Mouse (Mus musculus) limb, embryonic 13.5 days (tissue): Measurements from ENCODE around the gene Noxred1. TPM values are rescaled to one million over a fixed set of nuclear protein-coding genes. Genes with fewer than 3 reads are reported as not detected.
"Not testable (repeated sequence)": the region's sequence is repeated elsewhere in the genome, so short reads cannot be mapped to it uniquely, and the experiment has no call there.

ENCODE experiments used
- ATAC-seq: fragments of 200-750 bp; cut with Nextera tagmentation; 2 replicates; pipeline ENCODE4 v1.8.0; 2017; ENCODE audit warnings: low read depth, moderate number of reproducible peaks, moderate TSS enrichment; ENCODE audit not compliant: low FRiP score
- H3K27ac ChIP-seq: fragments of 300-500 bp; sonication (generic); 2 replicates; pipeline ENCODE4 v1.5.1; 2015; ENCODE audit warnings: inconsistent platforms, mild to moderate bottlenecking, moderate library complexity
- H3K27me3 ChIP-seq: fragments of 300-500 bp; sonication (generic); 2 replicates; pipeline ENCODE4 v1.6.1; 2015; ENCODE audit warnings: mild to moderate bottlenecking, inconsistent platforms
- H3K36me3 ChIP-seq: fragments of 300-500 bp; sonication (generic); 2 replicates; pipeline ENCODE4 v1.6.1; 2015; ENCODE audit warnings: inconsistent platforms, mild to moderate bottlenecking, moderate library complexity
- H3K4me1 ChIP-seq: fragments of 300-500 bp; sonication (generic); 2 replicates; pipeline ENCODE4 v1.6.1; 2015; ENCODE audit warnings: inconsistent platforms
- H3K4me2 ChIP-seq: fragments of 300-500 bp; sonication (generic); replicated peaks from 2 replicates; pipeline ENCODE4 v1.6.1; 2015; ENCODE audit warnings: inconsistent platforms, mild to moderate bottlenecking, moderate library complexity
- H3K4me3 ChIP-seq: fragments of 300-500 bp; sonication (generic); 2 replicates; pipeline ENCODE4 v1.5.1; 2015; ENCODE audit warnings: moderate library complexity, mild to moderate bottlenecking, inconsistent platforms
- H3K9ac ChIP-seq: fragments of 300-500 bp; sonication (generic); 2 replicates; pipeline ENCODE4 v1.6.1; 2015; ENCODE audit warnings: mild to moderate bottlenecking, inconsistent platforms
- H3K9me3 ChIP-seq: fragments of 300-500 bp; sonication (generic); 2 replicates; pipeline ENCODE4 v1.6.1; 2016; ENCODE audit warnings: inconsistent platforms
- WGBS: fragments of 180-500 bp; shearing (Covaris S2); methylation state at CpG from one replicate; pipeline ENCODE4 v1.1.7; 2015; 5-methylcytosine and 5-hydroxymethylcytosine counted together
- polyA plus RNA-seq: library from polyadenylated mRNA; unstranded; fragments of >200 nt; fragmentation: Nextera tagmentation; extraction: Ambion mirVana; gene quantifications from 2 replicates; pipeline ENCODE4 v1.2.1, GENCODE M21; 2015

The Noxred1 gene
- polyA plus RNA-seq, 1 experiment from 2014 or later, result 0.57 TPM

- no peak overlapping the region for H3K4me2 ChIP-seq
- ATAC-seq, result no peak; the same call in 1 of the 2 replicates
- no peaks in the 10 kb centered on the region for H3K27me3 ChIP-seq
- 0 out of 2 replicates have a peak, but pooled peaks cover 4% of the 10 kb centered on the region for H3K4me1 ChIP-seq
- H3K4me3 ChIP-seq, result no peak overlapping the region
- no peak overlapping the region for H3K27ac ChIP-seq
- no peaks in the 10 kb centered on the region for H3K36me3 ChIP-seq
- H3K9ac ChIP-seq, result no peak overlapping the region
- WGBS, result 62% methylated on average over 7 of the region's 7 CpGs
- no peaks in the 10 kb centered on the region for H3K9me3 ChIP-seq
These were observed 19.2 kb downstream of the Noxred1 start for GRCm38 (mm10) chr12:87219362-87219761.

GRCm38 (mm10) chr12:87217596-87217995 lies 20.9 kb downstream of the Noxred1 start:
- no peak for ATAC-seq
- no peaks in the 10 kb centered on the region for H3K36me3 ChIP-seq
- no peaks in the 10 kb centered on the region for H3K27me3 ChIP-seq

DNA sequence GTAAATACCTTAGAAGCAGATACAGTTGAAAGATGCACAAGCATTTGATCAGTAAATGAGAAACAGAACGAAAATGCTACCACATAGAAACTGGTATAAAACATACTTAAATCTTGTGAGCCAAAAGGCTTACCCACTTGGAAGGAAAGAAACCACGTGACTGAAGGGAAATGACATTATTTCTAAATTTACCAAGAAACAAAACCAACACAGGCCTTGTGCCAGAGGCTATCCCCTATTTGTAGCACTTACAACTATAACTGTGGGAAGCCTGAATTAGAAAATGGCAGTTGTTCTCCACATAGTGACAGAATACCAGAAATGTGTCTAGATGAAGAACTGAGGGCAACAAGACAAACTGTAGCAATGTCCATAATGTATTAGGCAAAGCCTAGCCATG lies 22.5 kb downstream of the Noxred1 start:
- WGBS, result 70% methylated on average over 2 of the region's 2 CpGs
- H3K9ac ChIP-seq, result no peak overlapping the region
- H3K36me3 ChIP-seq, result no peaks in the 10 kb centered on the region
- H3K27ac ChIP-seq, result no peak overlapping the region
- no peak overlapping the region for H3K4me2 ChIP-seq
- no peaks in the 10 kb centered on the region for H3K27me3 ChIP-seq
- H3K4me1 ChIP-seq, result 0 out of 2 replicates have a peak, but pooled peaks cover 4% of the 10 kb centered on the region
- ATAC-seq, result no peak
- H3K9me3 ChIP-seq, result no peaks in the 10 kb centered on the region
- no peak overlapping the region for H3K4me3 ChIP-seq

More at GRCm38 (mm10) chr12:87217596-87217995, 20.9 kb downstream of the Noxred1 start:
- Histone ChIP-seq H3K4me2 (no peak overlapping the region), H3K27ac (no peak overlapping the region), H3K4me3 (no peak overlapping the region), H3K9me3 (no peaks in the 10 kb centered on the region), H3K4me1 (0 out of 2 replicates have a peak, but pooled peaks cover 4% of the 10 kb centered on the region), H3K9ac (no peak overlapping the region)

DNA sequence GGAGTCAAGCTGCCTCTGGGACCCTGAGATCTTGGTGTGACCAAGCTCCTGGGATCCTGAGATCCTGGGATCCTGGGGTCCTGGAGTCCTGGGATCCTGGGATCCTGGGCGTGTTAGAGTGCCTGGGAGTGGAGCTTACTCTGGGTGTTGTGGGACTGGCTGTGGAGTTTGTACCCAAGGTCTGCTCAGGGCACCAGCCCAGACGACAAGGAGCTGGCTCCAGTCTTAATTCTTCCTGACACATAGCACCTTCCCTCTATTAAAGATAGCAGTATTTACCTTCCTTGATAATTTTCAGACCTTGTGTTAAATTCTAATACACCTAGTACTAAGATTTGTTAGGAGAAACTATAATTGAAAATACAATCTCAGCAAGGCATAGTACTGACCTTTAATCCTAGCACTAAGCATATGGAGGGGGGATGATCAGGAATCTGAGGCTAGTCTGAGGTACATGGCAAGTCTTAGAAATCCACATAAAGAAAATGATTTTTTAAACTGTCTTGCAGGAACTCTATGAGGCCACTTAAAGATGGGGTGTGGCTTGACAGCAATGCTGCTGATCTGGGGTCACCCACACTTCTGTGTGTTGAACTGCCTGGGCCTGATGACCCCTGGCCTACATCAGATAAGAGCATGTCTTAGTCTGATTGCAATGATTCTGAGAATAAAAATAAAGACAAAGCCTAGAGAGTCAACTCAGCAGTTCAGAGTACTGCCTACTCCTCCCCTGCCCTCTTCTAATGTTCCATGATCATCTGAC lies 25.5 kb downstream of the Noxred1 start:
- H3K4me1 ChIP-seq, result no peaks in the 10 kb centered on the region
- no peak for ATAC-seq
- H3K4me3 ChIP-seq, result no peak overlapping the region
- no peak overlapping the region for H3K27ac ChIP-seq
- H3K27me3 ChIP-seq, result no peaks in the 10 kb centered on the region
- no peaks in the 10 kb centered on the region for H3K36me3 ChIP-seq
- WGBS, result 59% methylated on average over 2 of the region's 2 CpGs
- no peak overlapping the region for H3K4me2 ChIP-seq
- H3K9ac ChIP-seq, result no peak overlapping the region
- H3K9me3 ChIP-seq, result no peaks in the 10 kb centered on the region

DNA sequence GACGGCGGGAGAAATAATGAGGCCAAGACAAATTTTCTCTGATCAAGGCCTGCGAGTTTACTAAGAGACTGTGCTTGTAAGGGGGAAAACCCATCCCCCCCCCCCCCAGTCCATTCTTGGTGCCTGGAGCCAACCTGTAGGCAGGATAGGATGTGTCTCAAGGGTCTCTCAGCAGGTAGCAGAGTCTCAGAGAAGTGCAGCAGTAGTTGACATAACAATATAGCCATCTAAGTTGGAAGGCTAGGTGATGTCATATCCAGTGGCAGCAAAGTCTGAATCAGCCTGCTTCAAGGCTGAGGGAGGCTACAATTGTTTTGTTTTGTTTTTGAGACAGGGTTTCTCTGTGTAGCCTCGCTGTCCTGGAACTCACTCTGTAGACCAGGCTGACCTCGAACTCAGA lies 32.7 kb downstream of the Noxred1 start:
- not testable (repeated sequence) for H3K4me2 ChIP-seq, H3K4me3 ChIP-seq, H3K9me3 ChIP-seq, H3K36me3 ChIP-seq, H3K27ac ChIP-seq, ATAC-seq, H3K9ac ChIP-seq, H3K4me1 ChIP-seq, H3K27me3 ChIP-seq
- 89% methylated on average over 5 of the region's 5 CpGs for WGBS

DNA sequence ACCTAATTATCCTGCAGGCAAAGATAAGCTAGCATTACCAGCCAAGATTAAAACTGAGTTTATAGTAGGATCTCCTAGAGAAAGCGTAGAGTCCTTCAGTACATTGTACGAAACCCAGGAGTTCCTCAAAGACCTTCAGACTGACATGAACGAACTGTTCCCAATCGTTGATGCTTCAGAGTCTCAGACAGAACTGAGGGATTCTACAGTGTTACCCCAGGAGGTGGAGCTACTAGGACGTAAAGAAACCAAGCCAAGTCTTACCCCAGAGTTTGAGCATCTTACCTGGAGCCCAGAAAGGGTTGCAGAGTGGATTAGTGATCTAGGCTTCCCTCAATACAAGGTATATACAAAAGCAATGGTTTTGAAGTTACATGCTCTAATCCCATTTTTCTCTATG lies 36.8 kb downstream of the Noxred1 start:
- H3K4me1 ChIP-seq, result peaks cover 22% of the 10 kb centered on the region
- no peak overlapping the region for H3K4me2 ChIP-seq
- 67% methylated on average over 5 of the region's 5 CpGs for WGBS
- no peaks in the 10 kb centered on the region for H3K36me3 ChIP-seq
- no peak overlapping the region for H3K9ac ChIP-seq
- ATAC-seq, result no peak
- no peak overlapping the region for H3K4me3 ChIP-seq
- H3K27ac ChIP-seq, result no peak overlapping the region
- 0 out of 2 replicates have a peak, but pooled peaks cover 7% of the 10 kb centered on the region for H3K27me3 ChIP-seq
- no peaks in the 10 kb centered on the region for H3K9me3 ChIP-seq

DNA sequence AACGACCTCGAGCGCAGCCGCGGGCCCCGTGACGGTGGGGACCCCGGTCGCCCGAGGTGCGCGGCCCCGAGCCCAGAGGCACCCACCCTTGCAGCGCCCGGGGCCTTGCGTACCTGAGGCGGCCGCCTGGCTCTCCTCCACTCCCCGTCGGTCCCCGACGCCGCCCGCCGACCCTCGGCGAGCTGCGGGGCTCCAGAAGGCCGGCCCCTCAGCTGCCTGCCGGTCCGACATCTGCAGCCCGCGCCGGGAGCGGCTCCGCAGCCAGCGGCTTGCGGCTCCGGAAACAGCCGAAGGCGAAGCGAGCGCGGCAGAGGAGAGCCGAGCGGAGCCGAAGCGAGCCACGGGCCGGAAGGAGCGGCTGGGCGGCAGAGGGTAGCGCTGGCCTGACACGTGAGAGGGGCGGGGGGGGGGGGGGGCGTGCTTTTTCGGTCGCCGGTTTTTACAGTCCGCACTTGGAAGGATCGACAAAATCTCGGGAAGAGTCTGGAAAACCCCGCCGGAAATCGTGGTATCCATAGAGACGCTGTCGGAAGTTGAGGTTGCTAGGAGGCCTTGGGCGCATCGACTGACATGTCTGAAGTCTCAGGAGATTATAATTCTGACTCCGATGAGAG lies 38.5 kb downstream of the Noxred1 start, which contains the start of gene Tmed8:
Gene Tmed8 (minus strand): TSS at position 482 of the 614 bp plus-strand sequence.
- Histone ChIP-seq H3K36me3 (no peaks in the 10 kb centered on the region), H3K4me2 (peak within 1 kb of the TSS; percentile 87), H3K9me3 (no peaks in the 10 kb centered on the region), H3K4me3 (peak within 1 kb of the TSS; percentile 86), H3K9ac (peak within 1 kb of the TSS; percentile 88), H3K27ac (peak within 1 kb of the TSS; percentile 58; the same call in 1 of the 2 replicates), H3K4me1 (peaks cover 23% of the 10 kb centered on the region), H3K27me3 (0 out of 2 replicates have a peak, but pooled peaks cover 7% of the 10 kb centered on the region)
- ATAC-seq, result peak; percentile 95
- 0% methylated on average over 64 of the region's 70 CpGs for WGBS

- peak; percentile 20 for ATAC-seq
- H3K27me3 ChIP-seq, result 0 out of 2 replicates have a peak, but pooled peaks cover 7% of the 10 kb centered on the region
- no peaks in the 10 kb centered on the region for H3K9me3 ChIP-seq
These were observed 39.1 kb downstream of the Noxred1 start, which contains the start of gene Samd15 for GRCm38 (mm10) chr12:87199206-87199972. Gene Samd15 (plus strand): TSS chr12:87199723.

GRCm38 (mm10) chr12:87198792-87199191 lies 39.7 kb downstream of the Noxred1 start:
- H3K27me3 ChIP-seq, result 0 out of 2 replicates have a peak, but pooled peaks cover 7% of the 10 kb centered on the region
- H3K9ac ChIP-seq, result peak overlapping the region; percentile 88; the same call in 1 of the 2 replicates
- H3K4me2 ChIP-seq, result peak overlapping the region; percentile 87
- 43% methylated on average over 6 of the region's 6 CpGs for WGBS
- peak overlapping the region; percentile 86 for H3K4me3 ChIP-seq
- no peaks in the 10 kb centered on the region for H3K9me3 ChIP-seq
- H3K36me3 ChIP-seq, result no peaks in the 10 kb centered on the region
- no peak for ATAC-seq
- peaks cover 23% of the 10 kb centered on the region for H3K4me1 ChIP-seq
- no peak overlapping the region for H3K27ac ChIP-seq

More at GRCm38 (mm10) chr12:87199206-87199972, 39.1 kb downstream of the Noxred1 start, which contains the start of gene Samd15:
- Histone ChIP-seq H3K4me1 (peaks cover 23% of the 10 kb centered on the region), H3K9ac (peak within 1 kb of the TSS; percentile 88), H3K36me3 (no peaks in the 10 kb centered on the region), H3K4me2 (peak within 1 kb of the TSS; percentile 87), H3K27ac (peak within 1 kb of the TSS; percentile 58; the same call in 1 of the 2 replicates), H3K4me3 (peak within 1 kb of the TSS; percentile 86)
- WGBS, result under 1% methylated on average over 37 of the region's 38 CpGs

DNA sequence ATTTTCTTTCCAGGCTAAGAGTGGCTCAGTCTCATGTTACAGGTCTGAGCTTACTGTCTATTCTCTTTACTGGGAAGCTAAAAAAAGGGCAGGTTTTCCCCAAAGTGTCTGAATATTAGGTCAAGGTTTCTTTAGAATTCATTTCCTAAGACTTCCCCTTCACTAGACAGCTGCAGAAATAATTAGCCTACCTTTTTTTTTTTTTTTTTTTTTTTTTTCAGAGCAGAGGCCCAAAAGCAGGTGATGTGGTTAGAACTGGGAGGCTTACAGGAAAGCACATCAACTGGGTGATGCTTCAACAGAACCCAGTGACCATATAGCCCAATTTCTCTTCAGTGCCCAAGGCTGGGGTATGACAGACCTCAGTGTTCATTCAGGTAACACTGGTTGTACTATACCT lies 42.2 kb downstream of the Noxred1 start:
- no peaks in the 10 kb centered on the region for H3K9me3 ChIP-seq
- H3K36me3 ChIP-seq, result no peaks in the 10 kb centered on the region
- H3K27me3 ChIP-seq, result 0 out of 2 replicates have a peak, but pooled peaks cover 7% of the 10 kb centered on the region
- H3K4me3 ChIP-seq, result no peak overlapping the region
- no peak overlapping the region for H3K27ac ChIP-seq
- ATAC-seq, result no peak
- H3K9ac ChIP-seq, result no peak overlapping the region
- H3K4me1 ChIP-seq, result peaks cover 23% of the 10 kb centered on the region
- no peak overlapping the region for H3K4me2 ChIP-seq

GRCm38 (mm10) chr12:87195069-87195468 lies 43.5 kb downstream of the Noxred1 start:
- WGBS, result 95% methylated on average over 1 of the region's 1 CpGs
- no peak overlapping the region for H3K4me3 ChIP-seq

More at GRCm38 (mm10) chr12:87195069-87195468, 43.5 kb downstream of the Noxred1 start:
- no peaks in the 10 kb centered on the region for H3K36me3 ChIP-seq
- no peak overlapping the region for H3K9ac ChIP-seq
- H3K4me2 ChIP-seq, result no peak overlapping the region
- no peak for ATAC-seq
- H3K27me3 ChIP-seq, result no peaks in the 10 kb centered on the region
- no peak overlapping the region for H3K27ac ChIP-seq
- H3K4me1 ChIP-seq, result peaks cover 23% of the 10 kb centered on the region
- no peaks in the 10 kb centered on the region for H3K9me3 ChIP-seq
